Mouse (Mus musculus): ENCODE results near the gene Csnk2a2.

The Csnk2a2 gene

GRCm38 (mm10) chr8:95426781-95427281 lies 63.0 kb downstream of the Csnk2a2 start:
- peak; percentile 46 for ATAC-seq (ENCODE audit: low TSS enrichment)

- ATAC-seq (ENCODE audit: low TSS enrichment): no peak
Measured at GRCm38 (mm10) chr8:95424682-95425081, 65.2 kb downstream of the Csnk2a2 start.

GRCm38 (mm10) chr8:95422193-95422810 lies 67.5 kb downstream of the Csnk2a2 start:
- ATAC-seq (ENCODE audit: low TSS enrichment): no peak

- no peak for ATAC-seq (ENCODE audit: low TSS enrichment)
Measured at GRCm38 (mm10) chr8:95411309-95411972, 78.4 kb downstream of the Csnk2a2 start.

GRCm38 (mm10) chr8:95409518-95409917 lies 80.3 kb downstream of the Csnk2a2 start:
- no peak for ATAC-seq (ENCODE audit: low TSS enrichment)

GRCm38 (mm10) chr8:95401091-95401490 lies 88.7 kb downstream of the Csnk2a2 start:
- no peak for ATAC-seq (ENCODE audit: low TSS enrichment)

- ATAC-seq (ENCODE audit: low TSS enrichment): no peak
Measured at GRCm38 (mm10) chr8:95399131-95399530, 90.7 kb downstream of the Csnk2a2 start.

- ATAC-seq (ENCODE audit: low TSS enrichment): no peak
Measured at GRCm38 (mm10) chr8:95397201-95397600, 92.6 kb downstream of the Csnk2a2 start.

- no peak for ATAC-seq (ENCODE audit: low TSS enrichment)
Measured at GRCm38 (mm10) chr8:95396752-95397151, 93.1 kb downstream of the Csnk2a2 start.
